Mouse (Mus musculus) neural tube, embryonic 11.5 days (tissue): ENCODE results near the gene Ctnnbip1. TPM values are rescaled to one million over a fixed set of nuclear protein-coding genes. Genes with fewer than 3 reads are reported as not detected.

Source experiments
- microRNA-seq: library from miRNA; unstranded; fragments of <30 nt; microRNA quantifications from one replicate; pipeline ENCODE4, GENCODE M21; 2016
- polyA plus RNA-seq: library from polyadenylated mRNA; unstranded; fragments of >200 nt; fragmentation: Nextera tagmentation; extraction: Ambion mirVana; gene quantifications from 2 replicates; pipeline ENCODE4 v1.2.1, GENCODE M21; 2014

Ctnnbip1 gene
- polyA plus RNA-seq, 1 experiment from 2014 or later = 67.7 TPM

Small RNA genes lying within 50 kb of the gene (microRNA-seq; reads per million reads assigned to microRNA genes)
- gene Mir5616 = 1.3 reads per million

Other genes starting within 250 kb of the Ctnnbip1 start
- gene Kif1b, start 210.5 kb upstream of the Ctnnbip1 start, polyA plus RNA-seq = 99.2 and 104 TPM in 2 replicates
- 61.4 and 68.8 TPM in 2 replicates for gene Ube4b, start 91.5 kb upstream of the Ctnnbip1 start, polyA plus RNA-seq
- not detected in 2 replicates for gene Rbp7, start 63.3 kb upstream of the Ctnnbip1 start, polyA plus RNA-seq
- not detected in 2 replicates for gene Tmem274, start 40.9 kb upstream of the Ctnnbip1 start, polyA plus RNA-seq
- gene Nmnat1, start 33.0 kb upstream of the Ctnnbip1 start, polyA plus RNA-seq = 14.6 and 14.9 TPM in 2 replicates
- gene Lzic, start 33.0 kb upstream of the Ctnnbip1 start, polyA plus RNA-seq = 49.4 and 59.3 TPM in 2 replicates
- 48.6 and 59.9 TPM in 2 replicates for gene Clstn1, start 68.2 kb downstream of the Ctnnbip1 start, polyA plus RNA-seq
- 10.8 and 15.0 TPM in 2 replicates for gene Pik3cd, start 184.3 kb downstream of the Ctnnbip1 start, polyA plus RNA-seq
- 24.6 and 26.0 TPM in 2 replicates for gene Tmem201, start 219.8 kb downstream of the Ctnnbip1 start, polyA plus RNA-seq